In the genomic region with DNA sequence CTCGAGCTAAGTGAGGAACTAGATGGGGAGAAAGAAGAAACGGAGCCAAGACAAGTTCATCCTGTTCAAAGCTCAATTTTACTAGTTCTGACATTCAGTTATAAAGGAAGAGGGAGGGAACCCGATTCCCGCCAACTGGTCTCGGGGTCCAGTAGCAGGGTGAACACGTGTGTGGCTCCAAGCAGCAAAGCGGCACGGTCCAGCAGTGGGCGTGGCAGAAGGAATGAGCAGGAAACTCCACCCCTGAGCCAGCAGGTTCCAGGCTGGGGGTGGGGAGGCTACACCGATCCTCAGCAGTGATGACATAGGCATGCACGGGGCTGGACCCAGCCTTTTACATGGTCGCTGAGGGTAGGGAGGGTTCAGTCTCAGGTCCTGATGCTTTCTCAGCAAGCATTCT, we compare ENCODE assay signal across 9 mouse cellular contexts. TPM values are rescaled to one million over a fixed set of nuclear protein-coding genes. Genes with fewer than 3 reads are reported as not detected.
DNase-seq lines count a peak whose midpoint lies in the region; ATAC-seq and TF ChIP-seq lines count a peak whose summit lies in the region.
"Not testable (repeated sequence)": the region's sequence is repeated elsewhere in the genome, so short reads cannot be mapped to it uniquely, and the experiment has no call there.
"Had no signal": no experiment of that assay in that cellular context is flagged by ENCODE, and none has a peak within 500 bp of the region (broad histone marks: within the 10 kb centered on the region; RNA-seq: fewer than 3 reads in every experiment).

No protein-coding gene starts in this region.

- H3K4me3 ChIP-seq in MEL (ENCODE audit: control insufficient read depth in 1 of 2, insufficient read depth in 1 of 2, low read depth in 2 of 2, low read length in 2 of 2), result peak overlapping the region; percentile 44 to 47
- H3K4me3 ChIP-seq in gastrocnemius, adult 2 months, result peak overlapping the region; percentile 65
- not testable (repeated sequence) for H3K4me3 ChIP-seq in kidney, postnatal 0 days (replicated peaks; ENCODE audit: low read depth, low read length)

- peak overlapping the region; percentile 73 for H3K27ac ChIP-seq in MEL (ENCODE audit: control insufficient read depth, low read depth, low read length)
- H3K27ac ChIP-seq in gastrocnemius, adult 2 months, result peak overlapping the region; percentile 72
- H3K27ac ChIP-seq in kidney, postnatal 0 days, result peak overlapping the region; percentile 65

- not testable (repeated sequence) for TF ChIP-seq CTCF in MEL (IDR thresholded peaks at IDR 0.05 in 2 of 3, conservative IDR thresholded peaks at IDR 0.05 in 1 of 3; ENCODE audit: control insufficient read depth in 1 of 3, insufficient read depth in 1 of 3, low read depth in 2 of 3, low read length in 3 of 3, poor library complexity in 1 of 3, severe bottlenecking in 1 of 3); gastrocnemius, adult 2 months (IDR thresholded peaks at IDR 0.05)
- TF ChIP-seq CTCF in kidney, postnatal 0 days (IDR thresholded peaks at IDR 0.05; ENCODE audit: low read depth), result 0 out of 2 replicates have a peak, but pooled peaks have one; percentile 6

- TF ChIP-seq EP300 in MEL (IDR thresholded peaks at IDR 0.05; ENCODE audit: low read depth in 1 of 2, low read length in 2 of 2), result not testable (repeated sequence)

- H3K4me1 ChIP-seq in MEL (ENCODE audit: control insufficient read depth in 1 of 2, insufficient read depth in 2 of 2, low read length in 2 of 2), result peaks cover 4 to 27% of the 10 kb centered on the region in 2 experiments
- peaks cover 12% of the 10 kb centered on the region for H3K4me1 ChIP-seq in kidney, postnatal 0 days (replicated peaks; ENCODE audit: insufficient read depth, low read length)

- H3K4me2 ChIP-seq in kidney, postnatal 0 days (ENCODE audit: low read length), result peak overlapping the region; percentile 47

- ATAC-seq in kidney, postnatal 0 days (replicated peaks; ENCODE audit: low FRiP score, low read depth), result 0 out of 2 replicates have a peak, but pooled peaks have one; percentile 6

- DNase-seq in MEL (ENCODE audit: low read depth, low spot score), result peak; percentile 81
- peak; percentile 83 for DNase-seq in embryo, embryonic 10 days (ENCODE audit: low spot score)
- DNase-seq in gastrocnemius, adult 2 months, result peak; percentile 82
- DNase-seq in heart, postnatal 36 days, result peak; percentile 60 to 61
- peak; percentile 47 for DNase-seq in kidney, postnatal 0 days (ENCODE audit: low spot score)
- DNase-seq in lung, adult 18-20 months, result peak; percentile 87 to 91
- peak; percentile 51 for DNase-seq in neural tube, embryonic 10.5 days (ENCODE audit: extremely low spot score, low spot score)
- DNase-seq in thymus, postnatal 14 days, result peak; percentile 45

- not testable (repeated sequence) for TF ChIP-seq RAD21 in MEL (IDR thresholded peaks at IDR 0.05; ENCODE audit: low read depth, low read length)

- WGBS in kidney, postnatal 0 days, result under 1% methylated on average over 12 of the region's 12 CpGs

- H3K79me2 ChIP-seq in MEL (ENCODE audit: control insufficient read depth, insufficient read depth, low read length, poor library complexity), result not testable (repeated sequence)

- H3K9ac ChIP-seq in MEL (ENCODE audit: control insufficient read depth, low read depth, low read length, poor library complexity, severe bottlenecking), result peak overlapping the region; percentile 68
- H3K9ac ChIP-seq in kidney, postnatal 0 days (ENCODE audit: low read depth, low read length), result not testable (repeated sequence)

- TF ChIP-seq POLR2A in MEL (IDR thresholded peaks at IDR 0.05; ENCODE audit: control insufficient read depth in 1 of 2, insufficient read depth in 1 of 2, low read depth in 1 of 2, low read length in 2 of 2, poor library complexity in 1 of 2), result peak in 1 of 2 experiments; percentile 51; a peak in 2 of 4 replicates

- intact Hi-C loops in gastrocnemius, adult 2 months (cut with DNase I); heart, postnatal 36 days (cut with DNase I): not testable (repeated sequence)

- not testable (repeated sequence) for H3K27me3 ChIP-seq in MEL (ENCODE audit: control insufficient read depth in 1 of 2, insufficient read depth in 2 of 2, low read length in 2 of 2); kidney, postnatal 0 days (ENCODE audit: insufficient read depth, low read length)

- H3K36me3 ChIP-seq in MEL (ENCODE audit: control insufficient read depth in 1 of 2, insufficient read depth in 2 of 2, low read length in 2 of 2); kidney, postnatal 0 days (ENCODE audit: insufficient read depth, low read length): not testable (repeated sequence)

- not testable (repeated sequence) for H3K9me3 ChIP-seq in MEL (replicated peaks; ENCODE audit: insufficient read depth, low read length); kidney, postnatal 0 days (replicated peaks; ENCODE audit: low read length)

TF ChIP-seq in MEL, 35 proteins besides CTCF, POLR2A, EP300 and RAD21:
- peak; percentile 83 for TF ChIP-seq MXI1 (IDR thresholded peaks at IDR 0.05; ENCODE audit: low read depth, low read length)
- TF ChIP-seq SIN3A (IDR thresholded peaks at IDR 0.05; ENCODE audit: low read length), result peak; percentile 14; the same call in 1 of the 2 replicates
- TF ChIP-seq MAX (IDR thresholded peaks at IDR 0.05; ENCODE audit: low read length), result peak; percentile 46
- TF ChIP-seq TBP (IDR thresholded peaks at IDR 0.05; ENCODE audit: low read depth, low read length), result 0 out of 2 replicates have a peak, but pooled peaks have one; percentile 49
- TF ChIP-seq MYC (IDR thresholded peaks at IDR 0.05; ENCODE audit: low read depth, low read length), result 0 out of 2 replicates have a peak, but pooled peaks have one; percentile 10

RNA-seq across cellular contexts. Expression of gene Chst12, which starts 2.4 kb away (rescaled TPM):
- 2.7 and 4.1 TPM in 2 replicates for total RNA-seq in MEL (2012; rRNA removed)
- 1 to 10 TPM in 1 of 2 experiments, not detected in 1; 8.6 TPM for polyA plus RNA-seq in MEL (2012; ENCODE audit: insufficient read depth in 1 of 2, insufficient read length in 2 of 2, low read depth in 1 of 2, low replicate concordance in 2 of 2, missing spikeins in 1 of 2)
- 1 to 10 TPM; 4.3 to 7.4 TPM for total RNA-seq in gastrocnemius, adult 2 months (2021)
- total RNA-seq in heart, postnatal 36 days (2021), result 1 to 10 TPM; 5.5 to 6.7 TPM
- polyA plus RNA-seq in kidney, postnatal 0 days (2015; fragmentation: Nextera tagmentation; extraction: Ambion mirVana), result 14.5 and 15.6 TPM in 2 replicates

RNA-seq across cellular contexts. Expression of gene Gm4869, which starts 57.5 kb away (rescaled TPM):
- total RNA-seq in MEL (2012; rRNA removed), result 0.07 TPM in 1 of 2 replicates, not detected in the other
- under 1 TPM in 1 of 2 experiments, not detected in 1; 0.08 TPM for polyA plus RNA-seq in MEL (2012; ENCODE audit: insufficient read depth in 1 of 2, insufficient read length in 2 of 2, low read depth in 1 of 2, low replicate concordance in 2 of 2, missing spikeins in 1 of 2)
- total RNA-seq in gastrocnemius, adult 2 months (2021), result not detected
- total RNA-seq in heart, postnatal 36 days (2021), result not detected
- not detected in 2 replicates for polyA plus RNA-seq in kidney, postnatal 0 days (2015; fragmentation: Nextera tagmentation; extraction: Ambion mirVana)
- total RNA-seq: layer of hippocampus, postnatal 10 days had no signal
